Comparison of ENCODE assay signal across 13 mouse cellular contexts in the genomic region with DNA sequence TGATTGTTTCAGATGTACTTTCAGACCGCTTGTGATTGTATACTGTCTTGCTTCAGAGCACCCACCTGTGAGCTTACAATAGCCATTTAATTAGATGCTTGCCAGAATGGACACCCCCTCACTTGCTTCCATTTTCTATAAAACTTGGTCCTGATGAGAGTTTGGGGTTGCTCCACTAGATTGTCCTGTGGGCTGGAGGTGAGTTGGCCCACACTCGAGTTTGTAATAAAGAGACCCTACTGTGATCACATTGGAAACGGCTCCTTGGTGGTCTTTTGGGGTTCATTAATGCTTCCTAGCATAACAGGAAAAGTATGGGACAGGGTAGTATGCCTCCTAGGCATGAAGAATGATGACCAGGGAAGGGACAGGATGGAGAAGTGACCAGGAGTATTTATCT.
DNase-seq lines count a peak whose midpoint lies in the region; ATAC-seq and TF ChIP-seq lines count a peak whose summit lies in the region.
"Had no signal": no experiment of that assay in that cellular context is flagged by ENCODE, and none has a peak within 500 bp of the region (broad histone marks: within the 10 kb centered on the region; RNA-seq: fewer than 3 reads in every experiment).

No protein-coding gene starts in this region.

- no peaks in the 10 kb centered on the region for H3K36me3 ChIP-seq in hindbrain, embryonic 14.5 days (replicated peaks; ENCODE audit: control insufficient read depth, insufficient read depth)
- H3K36me3 ChIP-seq in hindbrain, embryonic 12.5 days = no peaks in the 10 kb centered on the region
- no peaks in the 10 kb centered on the region for H3K36me3 ChIP-seq in neural tube, embryonic 15.5 days
- no peaks in the 10 kb centered on the region for H3K36me3 ChIP-seq in stomach, postnatal 0 days (ENCODE audit: control insufficient read depth, insufficient read depth, low read length)
- H3K36me3 ChIP-seq: embryonic facial prominence, embryonic 10.5 days; forebrain, embryonic 12.5 days; neural tube, embryonic 12.5 days had no signal

- H3K27ac ChIP-seq in hindbrain, embryonic 14.5 days = 0 out of 2 replicates have a peak overlapping the region, but pooled peaks have one; percentile 63
- H3K27ac ChIP-seq in hindbrain, embryonic 12.5 days = no peak overlapping the region
- peak overlapping the region; percentile 81 for H3K27ac ChIP-seq in left cerebral cortex, adult 2 months
- 0 out of 2 replicates have a peak overlapping the region, but pooled peaks have one; percentile 66 for H3K27ac ChIP-seq in neural tube, embryonic 15.5 days (replicated peaks)
- H3K27ac ChIP-seq in stomach, postnatal 0 days (replicated peaks) = peak overlapping the region; percentile 80
- H3K27ac ChIP-seq: embryonic facial prominence, embryonic 10.5 days; forebrain, embryonic 12.5 days; neural tube, embryonic 12.5 days had no signal

- TF ChIP-seq EP300 in stomach, postnatal 0 days (optimal IDR thresholded peaks at IDR 0.05) = no peak

- TF ChIP-seq CTCF in left cerebral cortex, adult 2 months (IDR thresholded peaks at IDR 0.05) = no peak
- no peak for TF ChIP-seq CTCF in stomach, postnatal 0 days (IDR thresholded peaks at IDR 0.05; ENCODE audit: low read depth)

- intact Hi-C loops in left cerebral cortex, adult 2 months (cut with DNase I) = no loop called here

- no peaks in the 10 kb centered on the region for H3K27me3 ChIP-seq in hindbrain, embryonic 14.5 days (ENCODE audit: control insufficient read depth, insufficient read depth, low read length)
- H3K27me3 ChIP-seq in hindbrain, embryonic 12.5 days = no peaks in the 10 kb centered on the region
- H3K27me3 ChIP-seq in neural tube, embryonic 15.5 days (replicated peaks) = no peaks in the 10 kb centered on the region
- no peaks in the 10 kb centered on the region for H3K27me3 ChIP-seq in stomach, postnatal 0 days (ENCODE audit: control insufficient read depth, insufficient read depth, low read length)
- H3K27me3 ChIP-seq: forebrain, embryonic 12.5 days; neural tube, embryonic 12.5 days had no signal

- H3K4me3 ChIP-seq in hindbrain, embryonic 14.5 days (replicated peaks; ENCODE audit: low read length) = no peak overlapping the region
- H3K4me3 ChIP-seq in hindbrain, embryonic 12.5 days = no peak overlapping the region
- no peak overlapping the region for H3K4me3 ChIP-seq in left cerebral cortex, adult 2 months
- no peak overlapping the region for H3K4me3 ChIP-seq in neural tube, embryonic 15.5 days (replicated peaks)
- H3K4me3 ChIP-seq in stomach, postnatal 0 days (ENCODE audit: low read depth, low read length) = no peak overlapping the region
- H3K4me3 ChIP-seq: embryonic facial prominence, embryonic 10.5 days; forebrain, embryonic 12.5 days; neural tube, embryonic 12.5 days had no signal

- no peak overlapping the region for H3K4me2 ChIP-seq in hindbrain, embryonic 14.5 days (replicated peaks)
- no peak overlapping the region for H3K4me2 ChIP-seq in hindbrain, embryonic 12.5 days (replicated peaks)
- no peak overlapping the region for H3K4me2 ChIP-seq in neural tube, embryonic 15.5 days
- H3K4me2 ChIP-seq in stomach, postnatal 0 days (replicated peaks; ENCODE audit: low read depth) = no peak overlapping the region
- H3K4me2 ChIP-seq: forebrain, embryonic 12.5 days; liver, embryonic 11.5 days had no signal

- no peak overlapping the region for H3K9ac ChIP-seq in hindbrain, embryonic 14.5 days
- no peak overlapping the region for H3K9ac ChIP-seq in hindbrain, embryonic 12.5 days
- H3K9ac ChIP-seq in neural tube, embryonic 15.5 days (replicated peaks) = no peak overlapping the region
- H3K9ac ChIP-seq in stomach, postnatal 0 days (ENCODE audit: low read length) = no peak overlapping the region
- H3K9ac ChIP-seq: forebrain, embryonic 12.5 days; lung, embryonic 14.5 days; neural tube, embryonic 12.5 days had no signal

- peaks cover 19% of the 10 kb centered on the region for H3K4me1 ChIP-seq in hindbrain, embryonic 14.5 days (replicated peaks; ENCODE audit: control insufficient read depth, insufficient read depth, low read length)
- H3K4me1 ChIP-seq in hindbrain, embryonic 12.5 days = peaks cover 6% of the 10 kb centered on the region
- peaks cover 6% of the 10 kb centered on the region for H3K4me1 ChIP-seq in neural tube, embryonic 15.5 days
- H3K4me1 ChIP-seq in stomach, postnatal 0 days (replicated peaks; ENCODE audit: control insufficient read depth, insufficient read depth) = 0 out of 2 replicates have a peak, but pooled peaks cover 4% of the 10 kb centered on the region

- WGBS in hindbrain, embryonic 14.5 days = 78% methylated on average over 3 of the region's 3 CpGs
- 75% methylated on average over 3 of the region's 3 CpGs for WGBS in hindbrain, embryonic 12.5 days
- 67% methylated on average over 3 of the region's 3 CpGs for WGBS in neural tube, embryonic 15.5 days
- WGBS in stomach, postnatal 0 days = 86% methylated on average over 3 of the region's 3 CpGs

- DNase-seq in hindbrain, embryonic 14.5 days (ENCODE audit: low spot score) = no peak
- DNase-seq in left cerebral cortex, adult 2 months (ENCODE audit: extremely low spot score in 1 of 2, low spot score in 2 of 2) = no peak
- DNase-seq in left cerebral cortex, adult 9 months (ENCODE audit: low spot score in 2 of 2) = no peak
- no peak for DNase-seq in neural tube, embryonic 10.5 days (ENCODE audit: extremely low spot score, low spot score)
- no peak for DNase-seq in stomach, postnatal 0 days (ENCODE audit: low spot score)
- DNase-seq: thymus, adult 2 months had no signal

- no peak for ATAC-seq in hindbrain, embryonic 14.5 days (ENCODE audit: low FRiP score)
- ATAC-seq in hindbrain, embryonic 12.5 days (ENCODE audit: low FRiP score) = no peak
- no peak for ATAC-seq in neural tube, embryonic 15.5 days (ENCODE audit: low FRiP score)
- ATAC-seq in stomach, postnatal 0 days (ENCODE audit: low FRiP score, low TSS enrichment) = no peak

- no peaks in the 10 kb centered on the region for H3K9me3 ChIP-seq in hindbrain, embryonic 14.5 days (ENCODE audit: control insufficient read depth, low read length)
- no peaks in the 10 kb centered on the region for H3K9me3 ChIP-seq in hindbrain, embryonic 12.5 days (replicated peaks)
- no peaks in the 10 kb centered on the region for H3K9me3 ChIP-seq in neural tube, embryonic 15.5 days (replicated peaks)
- H3K9me3 ChIP-seq in stomach, postnatal 0 days (ENCODE audit: control insufficient read depth, low read length) = no peaks in the 10 kb centered on the region
- H3K9me3 ChIP-seq: embryonic facial prominence, embryonic 10.5 days; forebrain, embryonic 12.5 days; neural tube, embryonic 12.5 days had no signal
